Mouse (Mus musculus) kidney, adult 2 months (tissue): ENCODE results near the gene Wwox. TPM values are rescaled to one million over a fixed set of nuclear protein-coding genes. Genes with fewer than 3 reads are reported as not detected.

ENCODE experiments used
- DNase-seq: peaks from one replicate; pipeline ENCODE4 v3.0.0; 2021
- H3K27ac ChIP-seq: fragments of 200-500 bp; 2 replicates; pipeline ENCODE4 v1.5.1; 2012; ENCODE audit warnings: low read depth, low read length, control low read depth, inconsistent platforms; ENCODE audit not compliant: insufficient read depth
- H3K27me3 ChIP-seq: fragments of 200-500 bp; replicated peaks from 2 replicates; pipeline ENCODE4 v1.6.1; 2012; ENCODE audit warnings: mild to moderate bottlenecking, moderate library complexity, low read length, inconsistent platforms; ENCODE audit not compliant: control insufficient read depth, insufficient read depth
- H3K36me3 ChIP-seq: fragments of 200-500 bp; 2 replicates; pipeline ENCODE4 v1.6.1; 2012; ENCODE audit warnings: mild to moderate bottlenecking, moderate library complexity, low read length, inconsistent platforms; ENCODE audit not compliant: control insufficient read depth, insufficient read depth
- H3K4me1 ChIP-seq: fragments of 200-500 bp; 2 replicates; pipeline ENCODE4 v1.6.1; 2011; ENCODE audit warnings: low read length; ENCODE audit not compliant: control insufficient read depth, insufficient read depth
- H3K4me3 ChIP-seq: fragments of 200-500 bp; 2 replicates; pipeline ENCODE4 v1.5.1; 2011; ENCODE audit warnings: mild to moderate bottlenecking, low read depth, low read length, control low read depth; ENCODE audit not compliant: insufficient read depth
- CTCF ChIP-seq: fragments of 200-500 bp; conservative IDR thresholded peaks from 2 replicates; pipeline ENCODE4 v1.5.1; 2011; ENCODE audit warnings: low read depth, mild to moderate bottlenecking, control low read depth, low read length, moderate library complexity, mixed read lengths; ENCODE audit not compliant: insufficient read depth, insufficient read length
- POLR2A ChIP-seq: fragments of 200-500 bp; IDR thresholded peaks from one replicate; pipeline ENCODE4 v1.6.1; 2011; ENCODE audit warnings: low read depth, low read length, control low read depth
- WGBS: fragments of 180-500 bp; shearing (Covaris S2); methylation state at CpG from one replicate; pipeline ENCODE4 v1.1.7; 2018; 5-methylcytosine and 5-hydroxymethylcytosine counted together
- polyA plus RNA-seq: library from polyadenylated mRNA; depleted of rRNA; stranded (reverse); fragments of >200 nt; gene quantifications from 2 replicates; pipeline ENCODE4 v1.2.3, GENCODE M21; 2012

The Wwox gene
- polyA plus RNA-seq, 1 experiment: 15.3 TPM

- no peak overlapping the region for H3K27ac ChIP-seq
- H3K4me1 ChIP-seq: no peaks in the 10 kb centered on the region
- TF ChIP-seq POLR2A (no peak), CTCF (no peak)
- no peak for DNase-seq
- H3K4me3 ChIP-seq: no peak overlapping the region
- WGBS: 56% methylated on average over 14 of the region's 14 CpGs
- H3K27me3 ChIP-seq: no peaks in the 10 kb centered on the region
- H3K36me3 ChIP-seq: no peaks in the 10 kb centered on the region
Observed at GRCm38 (mm10) chr8:114679386-114680098, 240.1 kb downstream of the Wwox start.

DNA sequence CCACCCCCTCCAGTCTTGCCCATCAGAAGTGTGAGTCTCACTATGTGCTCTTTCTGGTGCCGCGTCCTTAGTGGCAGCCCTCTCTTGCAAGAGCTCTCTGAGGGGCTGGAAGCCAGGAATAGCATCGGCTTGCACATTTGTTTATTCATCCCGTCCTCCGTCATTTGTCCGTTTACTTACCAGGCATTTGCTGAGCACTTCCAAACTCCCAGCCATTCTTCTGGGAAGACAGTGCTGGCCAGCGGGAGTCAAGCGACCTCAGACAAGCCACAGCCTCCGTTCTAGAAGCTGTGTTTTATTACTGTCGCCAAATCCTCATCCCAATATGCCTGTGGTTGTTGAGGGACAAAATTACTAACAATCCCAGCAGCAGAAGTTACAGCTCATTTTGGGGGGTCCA is 241.7 kb downstream of the Wwox start:
- H3K27ac ChIP-seq: no peak overlapping the region
- H3K36me3 ChIP-seq: no peaks in the 10 kb centered on the region
- no peaks in the 10 kb centered on the region for H3K4me1 ChIP-seq
- H3K27me3 ChIP-seq: no peaks in the 10 kb centered on the region
- TF ChIP-seq POLR2A: no peak
- no peak for TF ChIP-seq CTCF
- no peak for DNase-seq
- WGBS: 64% methylated on average over 10 of the region's 10 CpGs
- H3K4me3 ChIP-seq: no peak overlapping the region

DNA sequence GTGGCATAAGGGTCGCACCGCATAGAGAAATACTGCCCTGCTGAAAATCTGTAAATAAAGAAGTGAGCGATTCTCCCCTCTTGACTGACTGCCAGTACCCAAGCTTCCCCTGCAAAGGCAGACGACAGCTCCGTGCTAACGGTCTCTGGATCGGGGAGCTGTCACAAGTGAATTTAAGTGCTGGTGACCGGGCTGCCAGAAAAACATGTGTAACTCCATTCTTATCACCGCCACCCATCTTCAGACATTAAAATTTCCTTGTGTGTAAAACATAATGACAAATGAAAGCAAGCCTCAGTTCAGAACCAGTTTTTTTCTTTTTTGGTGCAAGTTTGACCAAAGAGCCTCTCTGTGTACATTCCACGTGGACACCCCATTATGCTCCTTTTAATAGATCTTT is 242.7 kb downstream of the Wwox start:
- no peak overlapping the region for H3K27ac ChIP-seq
- H3K36me3 ChIP-seq: no peaks in the 10 kb centered on the region
- WGBS: 62% methylated on average over 10 of the region's 10 CpGs
- TF ChIP-seq POLR2A (no peak), CTCF (no peak)
- H3K4me3 ChIP-seq: no peak overlapping the region
- H3K27me3 ChIP-seq: no peaks in the 10 kb centered on the region
- DNase-seq: no peak
- no peaks in the 10 kb centered on the region for H3K4me1 ChIP-seq

- H3K4me1 ChIP-seq: no peaks in the 10 kb centered on the region
- no peaks in the 10 kb centered on the region for H3K36me3 ChIP-seq
- 82% methylated on average over 11 of the region's 11 CpGs for WGBS
- no peak for TF ChIP-seq POLR2A
- TF ChIP-seq CTCF: no peak
- H3K4me3 ChIP-seq: no peak overlapping the region
- no peaks in the 10 kb centered on the region for H3K27me3 ChIP-seq
- no peak overlapping the region for H3K27ac ChIP-seq
- DNase-seq: no peak
Observed at GRCm38 (mm10) chr8:114684046-114684702, 244.7 kb downstream of the Wwox start.

- Histone ChIP-seq H3K27ac (no peak overlapping the region), H3K27me3 (no peaks in the 10 kb centered on the region), H3K36me3 (no peaks in the 10 kb centered on the region), H3K4me3 (no peak overlapping the region), H3K4me1 (no peaks in the 10 kb centered on the region)
- no peak for DNase-seq
- no peak for TF ChIP-seq POLR2A
- TF ChIP-seq CTCF: no peak
- WGBS: 93% methylated on average over 4 of the region's 4 CpGs
Observed at GRCm38 (mm10) chr8:114686462-114686861, 247.0 kb downstream of the Wwox start.

- 89% methylated on average over 11 of the region's 11 CpGs for WGBS
- Histone ChIP-seq H3K27me3 (no peaks in the 10 kb centered on the region), H3K36me3 (no peaks in the 10 kb centered on the region), H3K4me3 (no peak overlapping the region), H3K27ac (no peak overlapping the region), H3K4me1 (no peaks in the 10 kb centered on the region)
- TF ChIP-seq POLR2A (no peak), CTCF (no peak)
- DNase-seq: no peak
Observed at GRCm38 (mm10) chr8:114688732-114689131, 249.3 kb downstream of the Wwox start.

GRCm38 (mm10) chr8:114694566-114695198 is 255.2 kb downstream of the Wwox start:
- Histone ChIP-seq H3K4me1 (no peaks in the 10 kb centered on the region), H3K36me3 (no peaks in the 10 kb centered on the region), H3K27me3 (no peaks in the 10 kb centered on the region), H3K4me3 (no peak overlapping the region), H3K27ac (no peak overlapping the region)
- 66% methylated on average over 4 of the region's 4 CpGs for WGBS
- TF ChIP-seq POLR2A (no peak), CTCF (no peak)
- DNase-seq: no peak
